Mouse (Mus musculus): ENCODE results near the gene Dlgap4.

DNA sequence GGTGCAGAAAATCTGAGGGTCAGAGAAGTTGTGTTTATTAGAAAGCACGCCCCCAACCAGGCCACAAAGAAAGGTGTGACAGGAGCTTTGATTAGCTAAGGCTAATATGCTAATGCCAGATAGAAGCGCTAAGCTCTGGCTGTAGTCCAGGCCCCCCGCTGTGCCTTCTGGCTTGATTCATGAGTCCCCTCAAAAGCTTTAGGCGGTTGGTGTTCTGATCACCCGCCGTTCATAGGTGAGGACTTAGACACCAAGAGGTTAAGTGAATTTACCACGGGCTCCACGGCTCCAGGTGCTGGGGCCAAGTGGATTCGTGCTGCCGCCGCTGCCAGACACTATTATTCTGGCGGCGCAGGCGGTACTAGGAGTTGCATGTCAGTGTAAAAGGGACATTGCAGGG lies 75.1 kb downstream of the Dlgap4 start:
- TF ChIP-seq CTCF (IDR thresholded peaks at IDR 0.05; ENCODE audit: low read depth, low read length) (no peak), POLR2A (IDR thresholded peaks at IDR 0.05; ENCODE audit: borderline replicate concordance, low read depth, low read length) (no peak)
